Mouse (Mus musculus) heart, postnatal 14 days (tissue): ENCODE data around the gene Trmt10c. TPM values are rescaled to one million over a fixed set of nuclear protein-coding genes. Genes with fewer than 3 reads are reported as not detected.
"Not testable (repeated sequence)": the region's sequence is repeated elsewhere in the genome, so short reads cannot be mapped to it uniquely, and the experiment has no call there.

Experiments
- DNase-seq, 2 experiments: peaks; one replicate each; pipeline ENCODE4 v3.0.0; 2021 to 2022
- intact Hi-C: fragments of 180-260 bp; cut with DNase I; formaldehyde crosslinking; loops from one replicate; pipeline ENCODE4 v1.15.1; 2025
- long read RNA-seq, 2 experiments: library from polyadenylated mRNA; stranded (forward); transcript quantifications; one replicate each; pipeline ENCODE4 v2.0.0; 2021
- total RNA-seq, 2 experiments: library from RNA; stranded (reverse); gene quantifications; 2 replicates each; pipeline ENCODE4 v1.2.3; 2021

Trmt10c gene
- 10 to 100 TPM; 10.9 to 13.0 TPM for total RNA-seq
- long read RNA-seq, experiment 1, transcript Trmt10c-201 (2 exons, 3,002 nt), result major isoform, 59 of 59 reads
- long read RNA-seq, experiment 1, partial matches to known transcripts, result 0 of 59 reads
- long read RNA-seq, experiment 1, other reads (novel, unspliced or antisense), result 0 of 59 reads
- long read RNA-seq, experiment 2, transcript Trmt10c-201 (2 exons, 3,002 nt), result major isoform, 36 of 36 reads
- long read RNA-seq, experiment 2, partial matches to known transcripts, result 0 of 36 reads
- long read RNA-seq, experiment 2, other reads (novel, unspliced or antisense), result 0 of 36 reads

GRCm38 (mm10) chr16:56037138-56038010 lies at the start of gene Trmt10c:
Gene Trmt10c, minus strand, starts transcription at chr16:56037819.
- peak; percentile 95 to 97 for DNase-seq
- intact Hi-C loops, result no loop called here

GRCm38 (mm10) chr16:56086336-56086735 lies 48.7 kb upstream of the Trmt10c start:
- intact Hi-C loops, result no loop called here
- no peak for DNase-seq

- intact Hi-C loops, result no loop called here
- DNase-seq, result no peak
Observed at GRCm38 (mm10) chr16:56081691-56082090, 44.1 kb upstream of the Trmt10c start.

DNA sequence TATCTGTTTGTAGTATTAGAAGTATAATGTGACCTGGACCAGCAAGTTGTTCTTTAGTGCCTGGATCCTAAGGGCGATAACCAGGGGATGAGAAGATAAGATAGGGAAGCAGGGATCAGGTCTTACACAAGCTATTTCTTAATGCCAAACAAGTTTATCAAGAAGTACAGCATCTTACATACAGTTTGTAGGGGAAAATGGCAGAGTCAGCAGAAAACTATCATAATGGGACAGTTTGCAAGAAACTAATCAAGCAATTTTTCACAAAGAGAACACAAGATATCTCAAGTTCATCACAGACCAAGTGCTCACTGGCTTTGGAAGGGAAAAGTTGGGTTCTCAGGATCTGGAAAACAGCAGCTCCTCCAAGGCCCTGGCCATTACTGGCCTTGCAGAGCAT lies 41.8 kb upstream of the Trmt10c start:
- no peak for DNase-seq
- intact Hi-C loops, result loop anchor here (5.0 kb wide), 1 partner anchor 53 kb away; no protein-coding TSS in a partner anchor

- intact Hi-C loops, result loop anchor here (5.0 kb wide), 1 partner anchor 56 kb away; no protein-coding TSS in a partner anchor
- DNase-seq, result peak; percentile 12 to 22
Observed at GRCm38 (mm10) chr16:56076121-56076869, 38.7 kb upstream of the Trmt10c start.

DNA sequence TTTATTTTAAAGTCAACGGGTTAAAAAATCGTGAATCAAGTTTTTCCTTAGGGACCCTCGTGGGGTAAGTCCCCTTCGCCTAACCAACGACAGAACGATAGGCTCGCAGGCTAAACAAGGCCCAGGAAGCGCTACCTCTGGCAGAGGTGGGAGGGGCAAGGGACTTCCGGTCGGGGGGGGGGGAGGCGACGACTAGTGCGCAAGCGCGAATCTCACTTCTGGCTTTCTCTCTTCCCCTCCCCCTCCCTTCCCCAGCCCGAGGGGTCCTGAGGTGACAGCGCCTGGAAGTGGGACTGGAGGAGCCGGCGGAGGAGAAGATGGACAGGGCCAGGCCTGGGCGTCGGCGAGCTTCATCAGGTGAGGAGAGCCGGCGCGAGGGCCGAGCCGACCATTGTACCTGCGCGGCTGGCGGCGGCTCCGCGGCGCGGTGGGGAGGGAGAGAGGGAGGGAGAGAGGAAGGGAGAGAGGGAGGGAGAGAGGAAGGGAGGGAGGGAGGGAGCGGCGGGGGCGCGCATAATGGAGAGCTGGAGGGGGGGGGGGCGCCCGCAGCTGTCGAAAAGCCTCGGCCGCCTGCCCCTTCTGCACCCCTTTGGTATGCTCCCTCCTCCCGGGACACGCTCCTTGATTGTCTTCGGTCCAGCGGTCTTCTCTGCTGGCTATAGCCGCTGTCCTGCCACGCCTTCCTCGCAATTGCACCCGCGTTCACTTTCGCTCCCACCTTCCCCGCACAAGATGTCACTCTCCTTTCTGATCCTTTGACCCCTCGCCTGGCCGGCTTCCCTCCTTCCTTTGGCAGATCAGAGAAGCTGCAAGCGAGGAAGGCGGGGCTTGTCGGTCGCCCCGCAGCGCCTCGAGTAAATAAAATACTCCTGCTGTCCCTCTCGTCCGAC lies 37.8 kb upstream of the Trmt10c start:
- DNase-seq, result peak; percentile 83 to 86
- intact Hi-C loops, result loop anchor here (5.0 kb wide), 1 partner anchor 57 kb away; no protein-coding TSS in a partner anchor

- intact Hi-C loops, result loop anchor here (5.0 kb wide), 1 partner anchor 42 kb away; no protein-coding TSS in a partner anchor
- DNase-seq, result peak in 1 of 2 experiments; percentile 6
Observed at GRCm38 (mm10) chr16:56074565-56074964, 36.9 kb upstream of the Trmt10c start.

DNA sequence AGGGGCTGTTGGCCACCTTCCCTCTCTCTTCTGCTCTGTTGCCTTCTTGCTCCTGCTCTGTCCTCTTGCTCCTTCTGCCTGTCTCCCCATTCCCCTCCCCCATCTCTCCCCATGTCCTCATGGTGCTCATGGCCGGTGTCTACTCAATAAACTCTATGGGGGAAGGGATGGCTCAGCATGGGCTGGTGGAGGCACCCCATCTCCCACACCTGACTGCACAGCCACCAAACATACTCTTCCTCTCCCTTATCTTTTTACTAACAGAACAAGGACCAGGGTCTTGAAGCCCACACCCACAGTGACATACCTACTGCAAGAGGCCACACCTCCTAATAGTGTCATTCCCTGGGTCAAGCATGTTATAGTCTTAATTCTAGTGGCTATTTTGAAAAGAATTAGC lies 36.5 kb upstream of the Trmt10c start:
- intact Hi-C loops, result loop anchor here (5.0 kb wide), 1 partner anchor 42 kb away; no protein-coding TSS in a partner anchor
- DNase-seq, result no peak

GRCm38 (mm10) chr16:56073150-56073549 lies 35.5 kb upstream of the Trmt10c start:
- not testable (repeated sequence) for DNase-seq
- intact Hi-C loops, result loop anchor here (5.0 kb wide), 1 partner anchor 41 kb away; no protein-coding TSS in a partner anchor

DNA sequence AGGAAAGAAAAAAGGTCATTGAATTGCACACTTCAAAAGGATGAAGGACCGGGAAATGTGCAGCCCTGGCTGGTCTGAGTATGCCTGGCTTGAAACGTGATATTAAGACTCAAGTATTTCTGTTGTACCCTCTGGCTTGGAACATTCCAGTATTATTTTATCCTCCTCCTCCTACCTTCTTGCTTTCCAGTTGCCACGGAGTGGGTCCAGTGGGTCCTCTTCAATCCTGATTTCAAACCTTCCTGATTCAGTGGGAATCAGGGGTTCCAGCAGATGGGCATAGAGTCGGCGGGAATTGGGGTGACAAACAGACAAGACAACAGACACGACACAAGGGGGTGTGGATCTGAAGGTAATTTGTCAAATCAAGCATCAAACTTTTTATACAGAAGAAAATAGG lies 34.9 kb upstream of the Trmt10c start:
- no peak for DNase-seq
- intact Hi-C loops, result loop anchor here (5.0 kb wide), 1 partner anchor 40 kb away; no protein-coding TSS in a partner anchor

GRCm38 (mm10) chr16:56071317-56072232 lies 34.0 kb upstream of the Trmt10c start:
- no peak for DNase-seq
- intact Hi-C loops, result loop anchor here (5.0 kb wide), 1 partner anchor 39 kb away; no protein-coding TSS in a partner anchor

GRCm38 (mm10) chr16:56068523-56069070 lies 31.0 kb upstream of the Trmt10c start:
- intact Hi-C loops, result no loop called here
- no peak for DNase-seq

GRCm38 (mm10) chr16:56066113-56066512 lies 28.5 kb upstream of the Trmt10c start:
- no peak for DNase-seq
- intact Hi-C loops, result no loop called here

DNA sequence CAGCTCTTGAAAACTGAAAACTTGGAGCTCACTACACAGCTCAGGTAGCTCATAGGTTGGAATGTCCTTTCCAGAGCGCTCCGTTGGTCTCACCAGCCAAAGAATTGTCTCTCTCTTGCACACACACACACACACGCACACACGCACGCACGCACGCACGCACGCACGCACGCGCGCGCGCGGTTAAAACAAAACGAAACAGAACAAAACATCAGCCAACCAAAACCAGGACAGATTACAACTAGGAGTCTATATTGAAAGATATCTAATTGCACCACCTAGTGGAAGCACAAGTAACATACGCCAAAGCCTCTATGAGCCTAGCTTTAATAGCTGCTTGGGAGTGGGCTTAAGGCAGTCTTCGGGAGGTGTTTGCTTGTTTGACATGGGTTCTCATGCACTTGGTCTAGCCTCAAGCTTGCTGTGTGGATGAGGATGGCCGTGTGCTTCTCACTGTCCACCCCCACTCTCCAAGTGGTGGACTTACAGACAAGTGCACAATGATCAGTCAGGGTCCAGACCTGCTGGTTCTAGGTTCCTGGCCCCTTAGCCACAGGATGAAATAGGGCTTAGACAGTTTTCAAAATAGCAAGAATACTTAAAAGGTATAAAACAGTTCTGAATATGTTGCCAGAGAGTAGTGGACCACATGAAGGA lies 26.8 kb upstream of the Trmt10c start:
- intact Hi-C loops, result loop anchor here (2.0 to 5.0 kb wide), 3 partner anchors 68 to 114 kb away; partner anchors contain the start of gene Zbtb11
- peak; percentile 54 to 57 for DNase-seq

DNA sequence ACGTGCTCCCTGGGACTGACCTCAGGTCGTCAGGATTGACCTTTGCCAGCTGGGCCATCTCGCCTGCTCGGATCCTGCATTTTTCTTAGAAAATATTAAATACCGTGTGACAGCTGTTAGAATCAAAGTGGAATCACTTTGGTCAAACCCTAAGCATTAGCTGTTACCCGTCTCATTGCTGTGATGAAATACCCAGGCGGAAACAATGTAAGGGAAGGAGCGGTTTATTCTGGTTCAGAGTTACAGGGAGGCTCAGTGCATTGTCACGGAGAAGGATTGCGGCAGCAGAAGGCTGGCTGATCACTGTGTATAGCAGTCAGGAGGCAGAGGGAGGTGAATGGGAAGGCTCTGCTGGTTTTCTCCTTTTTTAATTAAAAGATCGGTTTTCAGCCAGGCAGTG lies 25.4 kb upstream of the Trmt10c start:
- DNase-seq, result no peak
- intact Hi-C loops, result loop anchor here (5.0 kb wide), 2 partner anchors 69 to 91 kb away; partner anchors contain the start of gene Zbtb11

DNA sequence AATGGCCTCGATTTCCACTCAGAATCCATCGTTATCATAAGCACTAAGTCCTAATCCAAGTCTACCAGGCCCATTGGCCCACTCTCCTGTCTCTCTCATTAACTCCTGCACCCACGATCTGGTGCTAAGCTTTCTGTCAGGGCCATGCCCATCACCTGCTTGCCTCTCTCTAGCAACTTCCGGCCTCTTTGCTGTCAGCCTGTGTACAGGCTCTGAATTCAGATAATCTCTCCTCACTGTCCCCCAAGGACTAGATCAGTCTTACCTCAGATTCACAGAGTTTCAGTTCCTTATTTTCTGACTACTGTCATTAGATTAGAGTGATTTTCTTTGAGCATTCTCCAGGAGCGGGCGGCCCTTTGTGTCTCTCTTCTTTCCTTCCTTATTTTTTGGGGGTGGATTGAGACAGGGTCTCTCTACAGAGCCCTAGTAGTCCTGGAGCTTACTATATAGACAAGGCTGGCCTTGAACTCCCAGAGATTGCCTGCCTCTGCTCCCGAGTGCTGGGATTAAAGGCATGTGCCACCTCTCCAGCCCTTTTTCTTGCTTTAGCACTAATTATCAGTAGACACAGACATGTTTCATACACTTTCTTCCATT lies 24.5 kb upstream of the Trmt10c start:
- intact Hi-C loops, result loop anchor here (5.0 kb wide), 2 partner anchors 70 to 90 kb away; partner anchors contain the start of gene Zbtb11
- no peak for DNase-seq

DNA sequence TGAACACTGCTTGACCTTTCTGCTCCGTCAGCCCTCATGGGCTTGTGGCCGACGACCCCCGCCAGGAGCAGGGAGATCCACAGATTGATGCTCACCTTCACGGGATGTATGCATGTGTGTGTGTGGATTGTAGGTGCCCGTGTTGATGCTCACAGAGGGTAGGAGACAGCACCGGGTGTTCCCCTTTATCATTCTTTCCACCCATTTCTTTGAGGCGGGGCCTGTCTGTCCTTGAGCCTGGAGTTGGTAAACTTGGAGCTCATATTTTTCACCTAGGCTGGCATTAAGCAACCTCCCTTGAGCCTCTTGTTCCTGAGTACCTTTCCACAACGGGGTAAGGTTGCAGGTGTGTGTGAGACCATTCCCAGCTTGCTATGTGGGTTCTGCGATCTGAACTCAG lies 20.5 kb upstream of the Trmt10c start:
- intact Hi-C loops, result no loop called here

More for the DNA sequence above, 20.5 kb upstream of the Trmt10c start:
- no peak for DNase-seq
